Mouse (Mus musculus) c-Kit-negative CD71-positive TER-119-positive erythroid progenitor cells, embryonic 14.5 days (primary cell): ENCODE results near the gene Ngrn.

Experiments used
- DNase-seq: peaks from one replicate; pipeline ENCODE4 v3.0.0-alpha.2; 2013; ENCODE audit warnings: low read depth, low spot score

Ngrn gene

GRCm38 (mm10) chr7:80261372-80261990 is 466 bp downstream of the Ngrn start:
- no peak for DNase-seq

- no peak for DNase-seq
Observed at GRCm38 (mm10) chr7:80264606-80265005, 3.6 kb downstream of the Ngrn start.

GRCm38 (mm10) chr7:80267764-80268163 is 6.7 kb downstream of the Ngrn start:
- no peak for DNase-seq

GRCm38 (mm10) chr7:80268897-80269750 is 8.1 kb downstream of the Ngrn start, which contains the start of gene Vps33b:
TSS of gene Vps33b (plus strand) at chr7:80269649.
- DNase-seq, result peak; percentile 92

- no peak for DNase-seq
Observed at GRCm38 (mm10) chr7:80269751-80270255, 8.8 kb downstream of the Ngrn start.

- no peak for DNase-seq
Observed at GRCm38 (mm10) chr7:80273456-80273855, 12.4 kb downstream of the Ngrn start.

GRCm38 (mm10) chr7:80276374-80276773 is 15.4 kb downstream of the Ngrn start:
- no peak for DNase-seq

GRCm38 (mm10) chr7:80280032-80280431 is 19.0 kb downstream of the Ngrn start:
- DNase-seq, result no peak

- DNase-seq, result no peak
Observed at GRCm38 (mm10) chr7:80280998-80281397, 20.0 kb downstream of the Ngrn start.

GRCm38 (mm10) chr7:80281646-80282045 is 20.6 kb downstream of the Ngrn start:
- no peak for DNase-seq

- DNase-seq, result no peak
Observed at GRCm38 (mm10) chr7:80283226-80283918, 22.4 kb downstream of the Ngrn start.

GRCm38 (mm10) chr7:80284391-80284790 is 23.4 kb downstream of the Ngrn start:
- DNase-seq, result no peak

- DNase-seq, result no peak
Observed at GRCm38 (mm10) chr7:80285725-80286124, 24.7 kb downstream of the Ngrn start.

GRCm38 (mm10) chr7:80287736-80288135 is 26.7 kb downstream of the Ngrn start:
- DNase-seq, result no peak

- peak; percentile 98 for DNase-seq
Observed at GRCm38 (mm10) chr7:80294062-80294763, 33.2 kb downstream of the Ngrn start, which contains the start of gene Prc1. TSS of gene Prc1 (plus strand) at chr7:80294450.

GRCm38 (mm10) chr7:80294764-80295648 is 34.0 kb downstream of the Ngrn start:
- DNase-seq, result no peak

GRCm38 (mm10) chr7:80296462-80296861 is 35.4 kb downstream of the Ngrn start:
- no peak for DNase-seq

- no peak for DNase-seq
Observed at GRCm38 (mm10) chr7:80297041-80297440, 36.0 kb downstream of the Ngrn start.

- DNase-seq, result no peak
Observed at GRCm38 (mm10) chr7:80298754-80299153, 37.7 kb downstream of the Ngrn start.

- no peak for DNase-seq
Observed at GRCm38 (mm10) chr7:80299568-80299967, 38.6 kb downstream of the Ngrn start.
